Mouse (Mus musculus): Measurements from ENCODE around the gene Ppp1r8. TPM values are rescaled to one million over a fixed set of nuclear protein-coding genes. Genes with fewer than 3 reads are reported as not detected.

The Ppp1r8 gene
- 61.3 and 67.9 TPM in 2 replicates for polyA plus RNA-seq (2014; fragmentation: Nextera tagmentation; extraction: Ambion mirVana)

- Histone ChIP-seq H3K27me3 (replicated peaks; ENCODE audit: control insufficient read depth, insufficient read depth, low read length) (no peaks in the 10 kb centered on the region), H3K36me3 (ENCODE audit: control insufficient read depth, insufficient read depth, low read length) (peaks cover 28% of the 10 kb centered on the region), H3K27ac (replicated peaks; ENCODE audit: low read depth, low read length) (peak within 1 kb of the TSS; percentile 77), H3K4me3 (ENCODE audit: low read depth, low read length) (peak within 1 kb of the TSS; percentile 87), H3K4me1 (ENCODE audit: control insufficient read depth, insufficient read depth, low read length) (peaks cover 15% of the 10 kb centered on the region), H3K9ac (ENCODE audit: low read depth, low read length) (peak within 1 kb of the TSS; percentile 93), H3K4me2 (ENCODE audit: low read depth, low read length) (peak within 1 kb of the TSS; percentile 83), H3K9me3 (ENCODE audit: control insufficient read depth, low read length) (no peaks in the 10 kb centered on the region)
- DNase-seq (ENCODE audit: low spot score) (peak; percentile 98), ATAC-seq (ENCODE audit: low read depth) (peak; percentile 100)
- 2% methylated on average over 31 of the region's 40 CpGs for WGBS
Observed at GRCm38 (mm10) chr4:132842970-132843704, at the start of gene Ppp1r8. Gene Ppp1r8 (minus strand): TSS chr4:132843169.

GRCm38 (mm10) chr4:132884844-132885374, 41.9 kb upstream of the Ppp1r8 start:
- no peaks in the 10 kb centered on the region for H3K9me3 ChIP-seq (ENCODE audit: control insufficient read depth, low read length)
- WGBS, result 7% methylated on average over 9 of the region's 9 CpGs
- DNase-seq (ENCODE audit: low spot score) (no peak), ATAC-seq (ENCODE audit: low read depth) (0 out of 2 replicates have a peak, but pooled peaks have one; percentile 23)
- no peaks in the 10 kb centered on the region for H3K27me3 ChIP-seq (replicated peaks; ENCODE audit: control insufficient read depth, insufficient read depth, low read length)
- H3K9ac ChIP-seq (ENCODE audit: low read depth, low read length), result peak overlapping the region; percentile 95
- peak overlapping the region; percentile 99 for H3K4me3 ChIP-seq (ENCODE audit: low read depth, low read length)
- peak overlapping the region; percentile 88 for H3K4me2 ChIP-seq (ENCODE audit: low read depth, low read length)
- H3K4me1 ChIP-seq (ENCODE audit: control insufficient read depth, insufficient read depth, low read length), result peaks cover 13% of the 10 kb centered on the region; the same call in 1 of the 2 replicates
- H3K36me3 ChIP-seq (ENCODE audit: control insufficient read depth, insufficient read depth, low read length), result peaks cover 14% of the 10 kb centered on the region
- peak overlapping the region; percentile 80 for H3K27ac ChIP-seq (replicated peaks; ENCODE audit: low read depth, low read length)

GRCm38 (mm10) chr4:132884064-132884843, 41.3 kb upstream of the Ppp1r8 start, which contains the start of gene Stx12:
Gene Stx12 (minus strand): TSS chr4:132884509.
- Histone ChIP-seq H3K4me2 (ENCODE audit: low read depth, low read length) (peak within 1 kb of the TSS; percentile 88), H3K27ac (replicated peaks; ENCODE audit: low read depth, low read length) (peak within 1 kb of the TSS; percentile 80), H3K36me3 (ENCODE audit: control insufficient read depth, insufficient read depth, low read length) (peaks cover 21% of the 10 kb centered on the region), H3K4me3 (ENCODE audit: low read depth, low read length) (peak within 1 kb of the TSS; percentile 99), H3K27me3 (replicated peaks; ENCODE audit: control insufficient read depth, insufficient read depth, low read length) (no peaks in the 10 kb centered on the region), H3K9me3 (ENCODE audit: control insufficient read depth, low read length) (no peaks in the 10 kb centered on the region), H3K9ac (ENCODE audit: low read depth, low read length) (peak within 1 kb of the TSS; percentile 95), H3K4me1 (ENCODE audit: control insufficient read depth, insufficient read depth, low read length) (peaks cover 13% of the 10 kb centered on the region; the same call in 1 of the 2 replicates)
- 0% methylated on average over 46 of the region's 72 CpGs for WGBS
- ATAC-seq (ENCODE audit: low read depth), result peak; percentile 96
- DNase-seq (ENCODE audit: low spot score), result peak; percentile 95

- 1% methylated on average over 17 of the region's 21 CpGs for WGBS
- H3K4me3 ChIP-seq (ENCODE audit: low read depth, low read length), result peak overlapping the region; percentile 99
- peak overlapping the region; percentile 88 for H3K4me2 ChIP-seq (ENCODE audit: low read depth, low read length)
- peaks cover 21% of the 10 kb centered on the region for H3K36me3 ChIP-seq (ENCODE audit: control insufficient read depth, insufficient read depth, low read length)
- H3K27me3 ChIP-seq (replicated peaks; ENCODE audit: control insufficient read depth, insufficient read depth, low read length), result no peaks in the 10 kb centered on the region
- peak; percentile 45; the same call in 1 of the 2 replicates for ATAC-seq (ENCODE audit: low read depth)
- H3K27ac ChIP-seq (replicated peaks; ENCODE audit: low read depth, low read length), result peak overlapping the region; percentile 80
- peak overlapping the region; percentile 95 for H3K9ac ChIP-seq (ENCODE audit: low read depth, low read length)
- peaks cover 13% of the 10 kb centered on the region; the same call in 1 of the 2 replicates for H3K4me1 ChIP-seq (ENCODE audit: control insufficient read depth, insufficient read depth, low read length)
- DNase-seq (ENCODE audit: low spot score), result peak; percentile 14
- H3K9me3 ChIP-seq (ENCODE audit: control insufficient read depth, low read length), result no peaks in the 10 kb centered on the region
Observed at GRCm38 (mm10) chr4:132883561-132884063, 40.6 kb upstream of the Ppp1r8 start.

- Histone ChIP-seq H3K27ac (replicated peaks; ENCODE audit: low read depth, low read length) (no peak overlapping the region), H3K4me2 (ENCODE audit: low read depth, low read length) (no peak overlapping the region), H3K4me3 (ENCODE audit: low read depth, low read length) (no peak overlapping the region), H3K27me3 (replicated peaks; ENCODE audit: control insufficient read depth, insufficient read depth, low read length) (no peaks in the 10 kb centered on the region), H3K9ac (ENCODE audit: low read depth, low read length) (no peak overlapping the region), H3K4me1 (ENCODE audit: control insufficient read depth, insufficient read depth, low read length) (no peaks in the 10 kb centered on the region), H3K9me3 (ENCODE audit: control insufficient read depth, low read length) (no peaks in the 10 kb centered on the region), H3K36me3 (ENCODE audit: control insufficient read depth, insufficient read depth, low read length) (peaks cover 26% of the 10 kb centered on the region)
- 91% methylated on average over 7 of the region's 7 CpGs for WGBS
- no peak for DNase-seq (ENCODE audit: low spot score)
- no peak for ATAC-seq (ENCODE audit: low read depth)
Observed at GRCm38 (mm10) chr4:132874363-132875097, 31.6 kb upstream of the Ppp1r8 start.

- Histone ChIP-seq H3K27ac (replicated peaks; ENCODE audit: low read depth, low read length) (no peak overlapping the region), H3K9ac (ENCODE audit: low read depth, low read length) (no peak overlapping the region), H3K36me3 (ENCODE audit: control insufficient read depth, insufficient read depth, low read length) (peaks cover 31% of the 10 kb centered on the region), H3K27me3 (replicated peaks; ENCODE audit: control insufficient read depth, insufficient read depth, low read length) (no peaks in the 10 kb centered on the region), H3K4me3 (ENCODE audit: low read depth, low read length) (no peak overlapping the region), H3K4me1 (ENCODE audit: control insufficient read depth, insufficient read depth, low read length) (no peaks in the 10 kb centered on the region), H3K9me3 (ENCODE audit: control insufficient read depth, low read length) (no peaks in the 10 kb centered on the region), H3K4me2 (ENCODE audit: low read depth, low read length) (no peak overlapping the region)
- DNase-seq (ENCODE audit: low spot score) (no peak), ATAC-seq (ENCODE audit: low read depth) (no peak)
- 87% methylated on average over 11 of the region's 11 CpGs for WGBS
Observed at GRCm38 (mm10) chr4:132873481-132874362, 30.8 kb upstream of the Ppp1r8 start.

- no peak overlapping the region for H3K27ac ChIP-seq (replicated peaks; ENCODE audit: low read depth, low read length)
- DNase-seq (ENCODE audit: low spot score), result no peak
- H3K4me3 ChIP-seq (ENCODE audit: low read depth, low read length), result no peak overlapping the region
- H3K9ac ChIP-seq (ENCODE audit: low read depth, low read length), result no peak overlapping the region
- no peaks in the 10 kb centered on the region for H3K9me3 ChIP-seq (ENCODE audit: control insufficient read depth, low read length)
- H3K36me3 ChIP-seq (ENCODE audit: control insufficient read depth, insufficient read depth, low read length), result peaks cover 55% of the 10 kb centered on the region
- no peak overlapping the region for H3K4me2 ChIP-seq (ENCODE audit: low read depth, low read length)
- WGBS, result 91% methylated on average over 3 of the region's 3 CpGs
- no peaks in the 10 kb centered on the region for H3K27me3 ChIP-seq (replicated peaks; ENCODE audit: control insufficient read depth, insufficient read depth, low read length)
- no peaks in the 10 kb centered on the region for H3K4me1 ChIP-seq (ENCODE audit: control insufficient read depth, insufficient read depth, low read length)
- ATAC-seq (ENCODE audit: low read depth), result no peak
Observed at GRCm38 (mm10) chr4:132871116-132871515, 28.1 kb upstream of the Ppp1r8 start.
